Mouse (Mus musculus): Measurements from ENCODE around the gene Gm49393.

DNA sequence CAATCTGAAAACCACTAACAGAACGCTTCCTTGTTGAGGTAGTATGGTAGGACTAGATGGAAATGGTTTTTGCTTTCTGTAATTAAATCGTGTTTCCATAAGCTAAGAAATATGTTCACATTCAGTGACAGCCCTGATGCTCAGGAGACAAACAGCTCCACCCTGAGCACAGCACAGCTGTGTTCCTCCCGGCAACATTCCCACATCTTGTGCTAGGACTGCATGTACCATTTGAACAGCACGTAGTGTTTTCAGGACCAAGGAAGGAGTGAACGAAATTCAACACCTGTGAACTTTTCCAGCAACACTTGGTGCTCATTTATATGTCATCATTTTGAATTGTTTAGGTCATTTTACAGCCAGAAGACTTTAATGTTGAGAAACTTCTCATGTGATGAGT lies 26.3 kb upstream of the Gm49393 start:
- TF ChIP-seq POLR2AphosphoS2 (IDR thresholded peaks at IDR 0.05; ENCODE audit: insufficient read length, low read depth) (no peak), USF1 (IDR thresholded peaks at IDR 0.05; ENCODE audit: low read depth) (no peak), REST (IDR thresholded peaks at IDR 0.05; ENCODE audit: insufficient read depth, insufficient read length) (no peak), POLR2A (IDR thresholded peaks at IDR 0.05; ENCODE audit: insufficient read length, low read depth) (no peak), TCF12 (IDR thresholded peaks at IDR 0.05; ENCODE audit: insufficient read depth, poor library complexity, severe bottlenecking) (no peak)
